Mouse (Mus musculus) common myeloid progenitor, adult 5-6 weeks (primary cell): Measurements from ENCODE around the gene Lix1l. TPM values are rescaled to one million over a fixed set of nuclear protein-coding genes. Genes with fewer than 3 reads are reported as not detected.

Source experiments
- ATAC-seq: replicated peaks from 2 replicates; pipeline ENCODE4 v1.8.0; 2016; ENCODE audit warnings: low read depth, mild to moderate bottlenecking, moderate TSS enrichment, inconsistent platforms; ENCODE audit not compliant: poor library complexity, severe bottlenecking
- total RNA-seq: library from RNA; stranded (forward); fragments of 200-1000, 187-1606 nt; gene quantifications from 2 replicates; pipeline ENCODE4 v1.2.3, GENCODE M21; 2017

The Lix1l gene
- total RNA-seq, result 1.3 and 3.2 TPM in 2 replicates

DNA sequence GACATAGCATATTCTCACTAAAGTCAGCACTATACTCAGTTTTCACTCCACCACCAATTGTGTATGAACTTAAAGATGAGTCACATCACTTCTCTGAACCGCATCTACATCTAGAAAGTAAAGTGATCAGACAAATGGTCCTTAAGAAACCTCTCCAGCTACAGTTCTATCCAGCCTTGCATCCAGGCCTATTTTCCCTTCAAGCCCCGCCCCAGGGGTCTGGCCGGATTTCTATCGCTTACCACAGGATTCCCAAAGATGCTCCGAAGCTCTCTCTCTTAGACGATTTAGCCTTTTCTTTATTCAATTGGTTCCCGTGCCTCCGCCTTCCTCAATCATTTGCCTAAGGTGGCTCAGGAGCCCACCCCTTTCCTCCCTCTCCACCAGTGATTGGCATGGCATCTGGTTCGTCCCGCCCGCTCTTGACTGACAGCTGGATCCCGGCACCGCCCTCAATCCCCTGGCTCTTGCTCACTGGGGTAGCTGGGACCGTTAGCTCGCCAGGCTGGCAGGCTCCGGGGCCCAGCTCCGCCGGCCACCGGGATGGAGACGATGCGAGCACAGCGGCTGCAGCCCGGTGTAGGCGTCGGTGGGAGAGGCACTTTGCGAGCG is at the start of gene Lix1l:
TSS of gene Lix1l (plus strand) at position 511 of the 612 bp plus-strand sequence.
- peak; percentile 95 for ATAC-seq

DNA sequence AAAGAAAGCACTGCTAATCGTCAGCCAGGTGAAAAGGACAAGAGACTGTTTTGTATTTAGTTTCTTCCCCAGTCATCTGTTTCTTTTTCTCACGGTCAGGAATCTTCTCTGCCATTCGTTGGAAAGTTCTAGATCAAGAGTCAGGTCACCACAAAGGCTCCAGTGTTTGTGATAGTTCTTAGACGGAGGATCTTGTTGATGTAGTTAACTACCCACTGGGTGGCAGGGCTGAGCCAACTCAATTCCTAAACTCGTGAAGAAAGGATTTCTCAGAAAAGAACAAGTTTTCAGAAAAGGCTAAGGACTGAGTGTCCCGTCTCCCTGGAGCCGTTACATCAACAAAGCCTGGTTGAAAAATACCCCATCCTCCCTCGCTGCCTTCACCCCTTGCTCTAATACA is 49.7 kb upstream of the Lix1l start:
- peak; percentile 71 for ATAC-seq

DNA sequence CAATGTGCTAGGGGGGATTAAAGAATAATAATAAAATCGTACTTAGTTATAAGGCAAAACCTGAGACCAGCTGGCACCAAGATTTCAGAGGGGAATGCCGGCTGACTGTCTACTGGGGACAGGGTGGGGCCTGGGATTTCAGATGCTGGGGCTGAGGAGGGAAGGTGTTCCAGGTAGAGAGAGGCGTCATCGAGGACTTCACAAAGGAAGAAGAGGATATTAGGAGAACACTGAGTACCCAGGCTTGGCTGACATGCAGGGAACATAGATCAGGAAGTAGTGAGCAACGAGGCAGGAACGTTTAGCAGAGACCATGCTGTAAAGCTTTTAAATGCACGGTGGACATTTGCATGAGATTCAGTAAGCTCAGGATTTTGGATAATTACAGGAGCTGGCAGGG is 49.1 kb upstream of the Lix1l start:
- no peak for ATAC-seq

DNA sequence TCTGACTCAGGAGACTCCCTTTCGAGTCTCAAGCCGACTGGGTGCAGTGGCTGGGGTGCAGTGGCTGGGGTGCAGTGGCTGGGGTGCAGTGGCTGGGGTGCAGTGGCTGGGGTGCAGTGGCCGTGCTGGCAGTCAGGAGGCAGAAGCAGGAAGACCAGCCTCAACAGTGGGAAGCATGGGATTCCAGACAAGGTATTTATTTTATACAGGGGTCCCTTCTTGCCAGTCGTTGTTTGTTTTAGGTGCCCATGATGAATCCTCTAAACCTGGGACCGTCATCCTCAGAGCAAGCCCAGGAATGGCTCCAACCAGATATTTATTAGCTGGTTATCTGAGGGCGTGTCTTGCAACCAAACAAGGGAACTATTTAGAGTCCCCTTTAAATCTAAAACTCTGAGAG is 47.3 kb upstream of the Lix1l start:
- no peak for ATAC-seq

DNA sequence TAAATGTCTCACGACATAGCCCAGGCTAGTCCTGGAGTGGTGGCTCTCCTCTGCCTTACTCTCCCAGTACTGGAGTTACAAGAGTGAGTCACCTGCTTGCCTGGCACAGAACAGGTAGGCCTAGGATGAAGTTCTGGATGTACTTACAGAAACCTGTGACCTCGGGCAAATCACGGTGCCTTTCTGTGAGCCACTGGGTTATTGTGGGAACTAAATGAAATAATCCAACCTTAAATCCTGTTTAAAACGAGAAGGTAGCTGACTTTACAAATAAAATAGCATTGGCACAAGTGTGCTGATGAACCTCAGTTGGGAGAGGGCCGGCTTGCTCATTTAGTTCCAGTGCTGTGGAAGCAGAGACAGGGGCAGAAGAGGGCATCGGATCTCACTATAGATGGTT is 46.7 kb upstream of the Lix1l start:
- ATAC-seq, result no peak

DNA sequence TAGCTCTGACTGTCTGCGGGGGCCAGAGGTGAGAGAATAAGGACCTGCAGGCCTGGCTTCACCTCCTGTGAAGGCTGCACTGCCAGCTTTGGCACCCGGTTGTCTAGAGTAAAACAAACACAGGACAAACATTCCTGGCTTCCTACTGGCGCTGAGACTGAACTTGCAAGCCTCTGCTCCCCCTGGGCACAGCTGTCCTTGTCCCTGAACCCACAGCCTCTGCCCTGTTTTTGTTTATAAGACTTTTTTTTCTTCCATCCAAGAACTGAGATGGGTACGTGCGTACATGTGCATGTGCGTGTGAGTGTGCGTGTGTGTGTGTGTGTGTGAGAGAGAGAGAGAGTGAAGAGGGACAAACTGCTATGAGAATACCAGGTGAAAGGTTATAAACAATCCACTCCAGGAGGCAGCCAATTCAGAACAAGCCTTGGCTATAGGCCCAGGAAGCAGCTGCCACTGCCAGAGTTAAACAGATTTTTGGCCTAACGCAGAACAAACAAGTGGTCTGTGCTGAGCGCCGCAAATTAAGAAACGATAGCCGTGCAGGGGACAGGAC is 45.8 kb upstream of the Lix1l start:
- ATAC-seq, result no peak

DNA sequence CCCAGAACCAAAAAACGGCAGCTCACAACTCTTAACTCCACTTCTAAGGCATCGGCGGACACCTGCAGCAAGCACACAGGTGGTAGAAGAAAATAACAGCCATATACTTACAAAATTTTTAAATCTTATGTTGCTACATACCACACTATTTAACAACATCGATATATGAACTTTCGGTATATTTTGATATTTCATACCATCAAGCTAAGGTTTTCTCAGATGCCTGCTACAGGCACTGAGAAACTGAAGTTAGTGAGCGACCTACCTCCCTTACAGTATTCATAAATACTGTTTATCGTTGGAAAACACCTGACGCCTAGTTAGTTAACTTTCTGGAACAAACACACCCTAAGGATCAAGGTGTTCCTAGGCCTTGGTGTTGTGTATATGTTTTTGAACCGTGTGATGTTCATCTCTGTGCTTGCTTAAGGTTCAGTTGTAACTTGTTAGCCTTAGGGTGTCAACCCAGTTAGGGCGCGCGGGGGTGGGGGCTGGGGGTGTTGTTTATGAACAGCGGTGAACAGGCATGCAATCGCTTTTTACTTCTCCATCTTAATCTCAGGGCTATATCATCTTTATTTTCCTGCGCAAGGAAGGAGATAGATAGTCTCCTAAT is 44.8 kb upstream of the Lix1l start:
- no peak for ATAC-seq

DNA sequence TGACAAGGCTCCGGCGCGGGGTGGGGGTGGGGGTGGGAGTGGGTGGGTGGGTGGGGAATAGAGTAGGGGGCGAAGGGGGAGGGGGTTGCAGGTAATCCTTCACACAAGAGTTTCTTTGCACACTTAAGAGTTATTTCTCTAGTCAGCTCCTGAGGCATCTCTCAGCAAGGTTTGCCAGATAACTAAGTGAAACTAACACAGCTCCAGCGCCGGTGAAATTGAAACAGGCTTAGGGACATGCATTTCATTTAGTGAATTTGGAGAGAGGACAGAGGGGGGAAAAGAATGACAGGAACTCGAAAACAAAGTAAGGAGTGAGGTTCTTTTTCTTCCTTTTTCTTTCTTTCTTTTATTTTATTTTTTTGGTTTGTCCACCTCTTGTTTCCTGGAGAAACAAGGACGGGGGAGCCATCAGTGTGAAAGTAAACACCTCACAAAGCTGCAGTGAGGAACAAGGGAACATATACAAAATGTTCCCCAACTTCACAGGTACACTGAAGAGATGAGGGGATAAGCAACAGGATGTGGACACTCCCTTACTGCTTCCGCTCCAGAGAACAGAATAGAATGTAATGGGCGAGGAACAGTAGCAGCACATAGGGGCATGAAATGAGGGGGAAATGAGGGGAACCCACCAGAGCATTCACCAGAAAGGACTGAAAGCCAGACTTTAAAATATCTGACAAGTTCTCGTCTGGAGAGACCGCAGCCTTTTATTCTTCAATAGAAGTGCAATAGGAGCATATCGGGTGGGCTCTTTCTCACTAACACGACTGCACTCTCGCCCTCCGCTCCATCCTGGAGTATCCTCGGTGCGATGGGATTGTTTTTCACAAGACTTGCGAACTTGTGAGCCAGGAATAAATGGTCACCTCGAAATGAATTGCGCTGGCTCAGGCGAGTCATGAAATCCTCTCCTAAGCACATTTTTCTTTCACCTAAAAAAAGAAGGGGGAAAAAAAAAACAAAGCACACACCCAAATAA is 44.0 kb upstream of the Lix1l start:
- no peak for ATAC-seq

DNA sequence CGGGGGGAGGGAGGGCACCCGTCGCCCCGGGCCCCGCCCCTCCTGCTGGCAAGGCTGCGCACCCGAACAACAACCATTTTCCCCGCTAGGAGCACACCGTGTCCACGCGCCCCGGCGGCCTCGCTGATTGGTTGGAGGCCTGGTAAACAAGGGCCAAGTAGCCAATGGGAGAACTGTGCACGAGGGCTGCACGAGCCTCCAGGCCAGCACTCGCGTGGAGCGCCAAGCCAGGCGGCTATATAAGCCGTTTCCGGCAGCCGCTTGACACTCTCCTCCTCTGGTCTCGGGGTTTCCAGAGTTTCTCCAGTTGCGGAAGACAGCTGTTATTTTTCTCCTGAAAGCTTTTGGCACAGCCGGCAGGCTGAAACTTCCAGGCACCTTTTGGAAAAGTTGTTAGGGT is 43.3 kb upstream of the Lix1l start, which contains the start of gene Txnip:
TSS of gene Txnip (plus strand) at position 264 of the 400 bp plus-strand sequence.
- ATAC-seq, result peak; percentile 88

DNA sequence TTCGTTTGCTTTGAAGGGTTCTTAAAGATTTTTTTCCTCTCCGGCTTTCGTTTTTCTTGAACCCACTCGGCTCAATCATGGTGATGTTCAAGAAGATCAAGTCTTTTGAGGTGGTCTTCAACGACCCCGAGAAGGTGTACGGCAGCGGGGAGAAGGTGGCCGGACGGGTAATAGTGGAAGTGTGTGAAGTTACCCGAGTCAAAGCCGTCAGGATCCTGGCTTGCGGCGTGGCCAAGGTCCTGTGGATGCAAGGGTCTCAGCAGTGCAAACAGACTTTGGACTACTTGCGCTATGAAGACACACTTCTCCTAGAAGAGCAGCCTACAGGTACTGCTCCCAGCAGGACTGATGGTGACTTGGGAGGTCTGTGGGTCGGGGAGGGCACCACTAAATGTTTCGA is 42.8 kb upstream of the Lix1l start:
- ATAC-seq, result no peak

DNA sequence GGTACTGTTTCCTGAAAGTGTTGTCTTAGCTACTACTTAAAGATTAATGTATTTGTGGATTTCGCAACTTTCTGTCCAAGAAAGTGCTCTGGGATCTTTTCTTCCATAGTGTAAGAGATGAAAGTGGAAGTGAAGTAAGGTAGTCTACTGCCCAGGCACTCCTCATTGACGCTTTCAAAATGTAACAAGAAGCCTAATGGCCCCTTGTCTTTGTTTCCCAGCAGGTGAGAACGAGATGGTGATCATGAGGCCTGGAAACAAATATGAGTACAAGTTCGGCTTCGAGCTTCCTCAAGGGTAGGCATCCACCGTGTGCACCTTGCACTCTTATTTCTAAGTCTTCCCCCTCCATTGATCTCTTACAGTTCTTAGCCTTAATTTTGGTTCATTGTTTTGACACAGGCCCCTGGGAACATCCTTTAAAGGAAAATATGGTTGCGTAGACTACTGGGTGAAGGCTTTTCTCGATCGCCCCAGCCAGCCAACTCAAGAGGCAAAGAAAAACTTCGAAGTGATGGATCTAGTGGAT is 42.2 kb upstream of the Lix1l start:
- no peak for ATAC-seq

DNA sequence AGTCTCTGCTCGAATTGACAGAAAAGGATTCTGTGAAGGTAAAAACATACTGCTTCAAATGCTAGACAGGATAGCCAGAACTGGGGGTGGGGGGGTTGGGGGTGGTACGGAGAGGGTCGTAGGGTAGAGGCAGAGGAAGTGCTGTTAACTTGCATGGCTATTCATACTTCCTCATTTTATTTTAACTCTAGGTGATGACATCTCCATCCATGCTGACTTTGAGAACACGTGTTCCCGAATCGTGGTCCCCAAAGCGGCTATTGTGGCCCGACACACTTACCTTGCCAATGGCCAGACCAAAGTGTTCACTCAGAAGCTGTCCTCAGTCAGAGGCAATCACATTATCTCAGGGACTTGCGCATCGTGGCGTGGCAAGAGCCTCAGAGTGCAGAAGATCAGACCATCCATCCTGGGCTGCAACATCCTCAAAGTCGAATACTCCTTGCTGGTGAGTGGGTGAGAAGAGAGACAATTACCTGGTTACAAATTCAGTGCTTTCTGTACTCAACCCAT is 41.5 kb upstream of the Lix1l start:
- no peak for ATAC-seq

DNA sequence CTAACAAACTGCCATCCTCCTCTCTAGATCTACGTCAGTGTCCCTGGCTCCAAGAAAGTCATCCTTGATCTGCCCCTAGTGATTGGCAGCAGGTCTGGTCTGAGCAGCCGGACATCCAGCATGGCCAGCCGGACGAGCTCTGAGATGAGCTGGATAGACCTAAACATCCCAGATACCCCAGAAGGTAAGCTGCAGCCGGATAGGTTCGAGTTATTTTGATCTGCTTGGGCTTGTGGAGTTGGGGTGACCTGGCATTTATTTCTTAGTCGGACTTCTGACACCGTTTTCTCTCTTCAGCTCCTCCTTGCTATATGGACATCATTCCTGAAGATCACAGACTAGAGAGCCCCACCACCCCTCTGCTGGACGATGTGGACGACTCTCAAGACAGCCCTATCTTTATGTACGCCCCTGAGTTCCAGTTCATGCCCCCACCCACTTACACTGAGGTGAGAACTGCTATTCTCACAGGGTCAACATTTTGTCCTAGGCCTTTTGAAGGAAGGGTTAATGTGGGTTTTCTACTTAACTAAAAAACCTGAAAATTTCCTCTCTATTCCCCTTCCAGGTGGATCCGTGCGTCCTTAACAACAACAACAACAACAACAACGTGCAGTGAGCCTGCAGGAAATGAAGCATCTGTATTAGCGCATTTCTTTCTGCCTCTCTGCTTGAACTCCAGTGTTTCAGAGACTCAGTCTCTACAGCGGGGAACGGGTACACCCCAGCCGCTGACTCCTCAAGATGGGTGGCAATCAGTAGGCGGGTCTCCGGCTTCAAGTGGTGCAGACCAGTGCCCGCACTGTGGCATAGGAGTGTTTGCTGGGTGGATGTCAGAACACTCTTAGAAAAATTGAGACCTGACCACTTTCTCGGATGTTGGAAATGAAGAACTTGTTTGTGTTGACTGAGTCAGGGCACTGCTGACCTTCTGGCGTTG is 40.8 kb upstream of the Lix1l start:
- ATAC-seq, result no peak

DNA sequence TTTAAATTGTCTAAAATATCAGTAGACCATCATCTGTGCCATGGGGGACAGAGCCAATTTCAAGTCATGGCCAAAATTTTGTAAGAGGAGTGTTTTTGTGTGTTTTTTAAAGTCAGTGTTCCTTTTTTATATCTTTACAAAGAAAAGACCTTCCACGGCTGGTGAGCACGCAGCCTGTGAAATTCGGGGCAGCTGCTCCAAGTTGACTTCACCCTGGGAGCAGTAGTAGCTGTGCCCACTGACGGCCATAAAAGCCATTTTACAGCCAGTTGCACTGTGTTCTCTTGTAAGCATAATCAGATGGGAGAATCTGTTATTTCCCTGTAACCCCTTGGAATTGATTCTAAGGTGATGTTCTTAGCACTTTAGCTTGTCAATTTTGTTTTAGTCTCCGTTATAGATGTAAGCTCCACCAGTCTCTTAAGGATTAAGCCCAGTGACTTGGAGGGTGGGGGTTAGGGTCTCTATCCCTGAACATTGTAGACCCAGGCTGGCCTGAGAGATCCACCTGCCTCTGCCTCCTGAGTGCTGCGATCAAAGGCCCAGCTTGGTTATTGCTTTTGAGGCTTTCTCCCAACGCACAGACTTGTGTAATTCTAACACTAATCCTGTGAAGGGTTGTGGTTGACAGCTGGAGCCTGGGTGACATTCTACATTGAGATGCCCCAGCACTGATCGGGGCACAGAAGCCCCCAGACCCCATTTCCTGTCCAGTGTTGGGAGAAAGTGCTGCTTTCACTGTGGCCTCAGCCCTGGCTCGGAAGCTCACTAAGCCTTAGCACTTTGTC is 39.9 kb upstream of the Lix1l start:
- no peak for ATAC-seq

DNA sequence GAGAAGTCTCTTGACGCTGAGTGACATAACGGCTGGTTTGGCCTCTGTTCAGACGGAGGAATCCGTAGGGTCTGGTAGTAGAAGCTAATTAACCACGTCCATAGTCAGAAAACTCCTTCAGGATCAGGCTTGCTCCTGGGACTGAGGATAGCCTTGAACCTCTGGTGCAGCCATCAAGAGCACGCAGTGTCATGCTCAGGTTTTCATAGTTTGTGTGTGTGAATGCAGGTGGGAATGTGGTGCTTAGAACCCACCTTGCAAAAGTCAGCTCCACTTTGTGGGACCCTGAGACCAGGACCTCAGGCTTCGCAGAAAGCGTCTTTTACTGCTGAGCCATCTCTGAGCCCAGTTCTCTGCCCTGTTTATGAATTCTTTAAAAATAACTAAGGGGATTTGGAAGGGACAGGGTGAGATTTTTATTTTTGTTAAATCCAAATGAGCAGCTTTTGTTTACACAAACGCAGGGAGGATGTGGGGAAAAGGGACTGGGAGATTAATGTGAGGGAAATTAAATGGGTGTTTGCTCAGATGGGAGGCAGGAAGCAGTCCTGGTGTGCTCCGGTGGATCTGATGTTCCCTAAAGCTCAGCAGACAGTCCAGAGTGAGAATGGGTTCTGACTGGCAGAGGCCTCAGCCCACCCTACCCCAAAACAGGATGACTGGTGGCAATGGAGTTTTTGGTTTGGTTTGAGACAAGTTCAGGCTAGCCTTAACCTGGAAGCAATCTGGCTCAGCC is 38.8 kb upstream of the Lix1l start:
- no peak for ATAC-seq

DNA sequence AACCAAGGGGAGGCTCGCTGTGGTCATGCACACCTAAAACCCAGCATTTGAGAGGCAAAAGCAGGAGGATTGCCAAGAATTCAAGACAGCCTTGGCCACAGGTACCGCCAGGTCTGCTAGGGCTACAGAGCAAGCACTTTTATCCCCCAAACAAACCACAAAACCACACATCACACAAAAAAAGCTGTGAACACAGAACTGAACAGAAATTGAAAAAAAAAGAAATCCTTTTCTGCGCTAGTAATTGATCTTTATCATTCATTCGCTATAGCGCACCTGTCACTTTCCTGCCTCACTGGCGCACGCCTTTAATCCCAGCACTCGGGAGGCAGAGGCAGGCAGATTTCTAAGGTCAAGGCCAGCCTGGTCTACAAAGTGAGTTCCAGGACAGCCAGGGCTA is 37.7 kb upstream of the Lix1l start:
- ATAC-seq, result no peak

DNA sequence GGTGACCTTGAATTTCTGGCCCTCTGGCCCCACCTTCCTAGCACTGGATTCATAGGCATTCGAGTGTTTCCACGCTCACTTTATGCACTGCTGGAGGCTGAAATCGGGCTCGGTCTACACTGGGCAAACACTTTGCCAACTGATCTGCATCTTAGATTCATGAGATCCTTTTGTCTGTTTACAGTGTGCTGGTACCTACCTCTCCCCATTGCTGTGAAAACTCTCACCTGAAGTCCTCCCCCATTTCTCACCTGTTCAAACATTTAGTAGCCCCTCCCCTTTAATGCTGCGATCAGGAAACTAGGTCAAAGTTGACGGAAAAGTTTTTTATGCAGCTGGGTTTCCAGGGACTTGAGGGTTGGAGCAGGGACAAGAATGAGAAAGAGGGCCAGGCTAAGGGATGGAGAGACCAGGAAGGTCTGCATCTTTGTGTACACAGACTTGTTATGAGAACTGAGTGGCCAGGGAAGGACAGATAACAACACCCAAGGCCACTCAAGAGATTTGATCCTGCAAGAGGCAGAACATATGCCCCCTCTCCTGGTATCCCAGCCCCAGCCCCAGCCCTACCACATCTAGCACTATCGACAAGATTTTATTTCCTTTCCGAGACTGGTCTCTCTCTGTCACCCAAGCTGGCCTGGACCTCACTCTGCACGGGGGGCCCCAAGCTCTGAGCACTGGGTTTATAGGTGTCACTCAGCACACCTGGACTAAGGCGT is 36.9 kb upstream of the Lix1l start:
- peak; percentile 19 for ATAC-seq
